Mouse (Mus musculus): ENCODE data around the gene Gpatch2l. TPM values are rescaled to one million over a fixed set of nuclear protein-coding genes. Genes with fewer than 3 reads are reported as not detected.

Gpatch2l gene
- polyA plus RNA-seq (2016; fragmentation: Nextera tagmentation; extraction: Ambion mirVana): 23.1 and 24.5 TPM in 2 replicates

DNA sequence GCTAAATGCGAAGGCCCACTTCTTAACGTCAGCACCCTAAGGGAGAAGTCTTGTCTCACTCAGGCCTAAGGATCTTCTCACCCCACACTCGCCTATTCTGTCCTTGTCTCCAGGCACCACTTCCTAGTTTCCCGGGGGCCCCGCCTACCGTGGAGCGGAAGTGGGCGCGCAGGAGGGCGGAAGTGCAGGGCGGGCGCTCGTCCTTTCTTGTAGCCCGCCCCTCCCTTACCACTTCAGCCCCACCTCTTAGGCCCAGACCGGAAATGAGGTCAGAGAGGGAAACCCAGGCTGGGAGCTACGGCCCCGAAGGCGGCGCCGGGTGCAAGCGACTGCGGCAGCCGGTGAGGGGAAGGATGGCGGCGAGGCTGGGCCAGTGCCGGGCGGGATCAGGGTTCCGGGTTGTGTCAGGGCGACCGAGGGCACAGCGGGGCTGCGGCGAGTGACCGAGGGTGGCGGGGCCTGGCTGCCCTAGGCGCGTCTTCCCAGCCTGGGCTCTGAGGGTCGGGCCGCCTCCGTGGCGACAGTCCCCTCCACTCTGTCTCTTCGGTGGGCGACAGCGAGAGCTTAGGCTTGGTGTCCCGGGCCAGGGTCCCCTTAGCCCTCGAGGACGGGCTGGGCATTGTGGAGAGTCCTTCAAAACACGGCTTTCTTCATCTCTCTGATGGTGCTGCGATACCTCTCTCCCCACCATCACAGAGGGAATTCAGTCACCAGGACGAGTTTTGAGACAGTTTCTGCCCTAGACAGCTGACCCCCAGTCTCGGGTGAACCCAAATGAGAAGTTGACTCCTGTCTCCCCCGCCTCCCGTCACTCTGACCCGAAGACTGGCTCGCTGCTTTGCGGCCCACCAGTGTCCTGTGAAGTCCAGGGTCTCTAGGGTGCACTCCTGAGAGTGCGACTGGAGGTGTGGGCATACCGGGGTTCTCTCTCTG is at the start of gene Gpatch2l:
Gene Gpatch2l (plus strand): TSS at position 255 of the 933 bp plus-strand sequence.
- Histone ChIP-seq H3K4me2 (replicated peaks) (peak within 1 kb of the TSS; percentile 76), H3K36me3 (peaks cover 16% of the 10 kb centered on the region), H3K27me3 (replicated peaks) (no peaks in the 10 kb centered on the region), H3K4me3 (peak within 1 kb of the TSS; percentile 81), H3K27ac (peak within 1 kb of the TSS; percentile 43), H3K9ac (peak within 1 kb of the TSS; percentile 90), H3K4me1 (peaks cover 23% of the 10 kb centered on the region), H3K9me3 (no peaks in the 10 kb centered on the region)
- ATAC-seq (ENCODE audit: low FRiP score, low read depth): peak; percentile 99
- WGBS: under 1% methylated on average over 58 of the region's 58 CpGs

DNA sequence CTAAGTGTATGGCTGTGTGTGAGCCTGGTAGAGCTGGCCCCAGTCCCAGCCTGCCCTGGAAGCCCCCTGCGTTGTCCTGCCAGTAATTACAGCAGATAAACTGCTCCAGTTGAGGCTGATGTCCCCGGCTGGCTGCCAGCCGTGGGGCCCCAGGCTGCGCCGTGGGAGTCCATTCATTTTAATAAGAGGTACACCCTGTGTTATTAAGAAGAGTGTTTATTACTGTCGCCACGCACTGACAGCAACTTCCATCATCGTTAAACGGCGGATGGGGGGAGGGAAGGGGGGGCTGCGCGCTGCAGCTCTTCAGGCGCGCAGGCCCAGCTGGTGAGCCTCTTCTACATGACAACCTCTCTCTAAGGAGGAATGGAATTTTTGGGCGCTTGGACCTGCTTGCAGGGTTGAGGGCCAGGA is 49.6 kb upstream of the Gpatch2l start:
- WGBS: 37% methylated on average over 15 of the region's 15 CpGs
- Histone ChIP-seq H3K4me1 (peaks cover 18% of the 10 kb centered on the region), H3K27ac (no peak overlapping the region), H3K9ac (peak overlapping the region; percentile 23; the same call in 1 of the 2 replicates), H3K4me2 (replicated peaks) (0 out of 2 replicates have a peak overlapping the region, but pooled peaks have one; percentile 12), H3K36me3 (no peaks in the 10 kb centered on the region), H3K27me3 (replicated peaks) (0 out of 2 replicates have a peak, but pooled peaks cover 4% of the 10 kb centered on the region), H3K9me3 (no peaks in the 10 kb centered on the region), H3K4me3 (no peak overlapping the region)
- ATAC-seq (ENCODE audit: low FRiP score, low read depth): peak; percentile 65; the same call in 1 of the 2 replicates

DNA sequence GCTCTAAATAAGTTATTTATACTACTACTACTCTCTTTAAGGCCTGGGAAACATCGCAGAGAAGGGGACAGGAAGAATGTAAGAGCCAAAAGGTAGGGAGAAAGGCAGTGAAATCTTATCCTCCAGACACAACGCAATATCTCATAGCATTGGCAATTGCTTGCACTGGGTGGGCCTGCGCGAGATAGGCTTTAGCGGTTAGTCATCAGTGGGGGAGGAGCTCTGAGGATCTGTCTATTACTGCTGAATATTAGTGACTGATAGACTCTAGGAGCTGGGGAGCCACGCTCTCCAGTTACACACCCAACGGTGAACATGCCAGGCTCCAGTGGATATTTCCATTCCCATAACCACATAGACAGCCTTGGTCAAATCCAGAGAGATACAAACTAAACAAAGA is 44.7 kb upstream of the Gpatch2l start:
- Histone ChIP-seq H3K9me3 (no peaks in the 10 kb centered on the region), H3K9ac (no peak overlapping the region), H3K4me3 (no peak overlapping the region), H3K27me3 (replicated peaks) (0 out of 2 replicates have a peak, but pooled peaks cover 4% of the 10 kb centered on the region), H3K27ac (no peak overlapping the region), H3K4me1 (peaks cover 7% of the 10 kb centered on the region), H3K4me2 (replicated peaks) (no peak overlapping the region), H3K36me3 (no peaks in the 10 kb centered on the region)
- ATAC-seq (ENCODE audit: low FRiP score, low read depth): no peak
- WGBS: 95% methylated on average over 7 of the region's 7 CpGs

DNA sequence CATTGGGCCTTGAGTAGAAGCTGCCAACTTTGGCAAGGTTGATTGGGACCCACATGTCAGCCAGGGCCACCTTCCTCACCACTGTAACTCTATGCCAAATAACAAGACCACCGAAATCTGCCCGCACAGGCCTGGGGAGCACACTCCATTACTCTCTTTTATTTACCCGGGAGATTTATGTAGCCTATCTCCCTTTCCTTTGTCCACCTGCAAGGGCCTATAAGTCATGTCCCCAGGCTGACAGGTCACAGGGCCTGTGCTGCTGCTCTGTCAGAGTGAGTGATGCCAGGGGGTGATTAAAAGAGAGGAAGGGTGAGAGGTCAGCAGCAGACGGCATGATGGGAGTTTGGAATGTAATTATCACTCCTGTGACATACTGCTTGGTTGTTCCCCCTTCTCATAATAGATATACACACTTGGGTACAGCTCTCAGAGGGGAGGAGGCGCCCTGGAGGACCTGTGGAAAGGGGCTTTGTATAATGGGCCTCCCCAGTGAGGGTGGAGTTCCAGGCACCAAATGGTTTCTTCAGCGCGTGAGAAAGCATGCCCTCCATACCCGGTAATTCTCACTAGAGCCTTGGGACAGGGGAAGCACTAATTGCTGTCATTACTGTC is 38.1 kb upstream of the Gpatch2l start:
- Histone ChIP-seq H3K9me3 (no peaks in the 10 kb centered on the region), H3K27me3 (replicated peaks) (no peaks in the 10 kb centered on the region), H3K4me1 (peaks cover 7% of the 10 kb centered on the region), H3K36me3 (no peaks in the 10 kb centered on the region), H3K27ac (no peak overlapping the region), H3K9ac (no peak overlapping the region), H3K4me3 (no peak overlapping the region), H3K4me2 (replicated peaks) (no peak overlapping the region)
- 20% methylated on average over 8 of the region's 8 CpGs for WGBS
- ATAC-seq (ENCODE audit: low FRiP score, low read depth): peak; percentile 71

DNA sequence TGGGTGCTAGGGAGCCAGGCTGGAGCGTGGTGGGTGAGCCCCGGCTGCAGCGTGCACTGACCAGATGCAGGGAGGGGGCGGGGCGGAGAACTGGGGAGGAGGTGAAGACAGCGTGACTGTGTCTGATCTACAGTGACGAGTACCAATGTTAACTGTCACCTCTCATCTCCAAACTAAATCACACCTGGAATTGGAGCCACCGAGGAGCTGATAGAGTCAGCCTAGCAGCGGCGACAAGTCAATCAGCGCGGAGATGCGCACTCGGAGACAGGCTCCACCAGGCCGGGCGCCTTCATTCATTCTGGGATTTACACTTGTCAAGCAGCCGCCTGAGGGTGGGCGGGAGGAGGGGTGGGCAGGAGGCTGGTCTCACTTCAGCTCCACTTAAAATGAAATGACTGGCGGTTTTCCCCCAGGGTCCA is 30.5 kb upstream of the Gpatch2l start:
- Histone ChIP-seq H3K4me3 (peak overlapping the region; percentile 9; the same call in 1 of the 2 replicates), H3K4me1 (peaks cover 13% of the 10 kb centered on the region), H3K4me2 (replicated peaks) (peak overlapping the region; percentile 48), H3K9ac (no peak overlapping the region), H3K27me3 (replicated peaks) (peaks cover 58% of the 10 kb centered on the region), H3K9me3 (no peaks in the 10 kb centered on the region), H3K27ac (no peak overlapping the region), H3K36me3 (no peaks in the 10 kb centered on the region)
- under 1% methylated on average over 19 of the region's 19 CpGs for WGBS
- no peak for ATAC-seq (ENCODE audit: low FRiP score, low read depth)

DNA sequence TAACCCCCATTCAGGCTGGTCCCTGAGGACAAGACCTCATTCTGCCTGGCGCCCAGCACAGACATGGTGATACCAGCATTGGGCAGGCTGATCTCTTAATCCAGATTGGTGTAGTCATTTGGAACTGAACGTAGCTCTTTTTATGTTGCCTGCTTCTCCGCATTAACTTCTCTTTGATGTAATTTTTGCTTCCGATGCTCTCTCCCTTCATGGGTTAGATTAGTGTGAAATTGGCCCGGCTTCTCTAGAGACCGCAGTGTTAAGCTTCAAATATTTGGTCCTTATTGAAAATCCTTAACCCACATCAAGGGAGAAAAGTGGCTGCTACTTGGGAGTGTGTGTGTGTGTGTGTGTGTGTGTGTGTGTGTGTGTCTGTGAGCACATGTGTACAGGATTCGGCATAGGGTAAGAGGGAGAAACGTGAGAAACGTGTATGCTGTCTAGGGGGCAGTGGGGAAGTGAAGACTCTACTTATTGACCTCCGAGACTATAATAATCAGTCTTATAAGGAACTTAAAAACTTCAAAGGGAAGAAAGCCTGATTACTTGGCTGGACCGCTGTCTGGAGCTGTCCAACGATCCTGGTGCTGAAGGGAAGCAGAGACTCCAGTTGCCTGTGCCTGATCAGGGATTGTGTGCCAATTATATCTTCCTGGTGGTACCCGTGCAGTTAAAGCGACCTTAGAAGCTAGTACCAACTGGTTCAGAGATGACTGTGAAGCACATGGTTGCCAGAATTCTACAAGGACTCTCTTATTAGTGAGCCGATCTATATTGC is 28.8 kb upstream of the Gpatch2l start:
- H3K9me3 ChIP-seq: no peaks in the 10 kb centered on the region
- ATAC-seq (ENCODE audit: low FRiP score, low read depth): no peak
- no peaks in the 10 kb centered on the region for H3K36me3 ChIP-seq
- WGBS: 38% methylated on average over 15 of the region's 15 CpGs
- H3K27me3 ChIP-seq (replicated peaks): peaks cover 59% of the 10 kb centered on the region
- peaks cover 18% of the 10 kb centered on the region for H3K4me1 ChIP-seq
- no peak overlapping the region for H3K27ac ChIP-seq
- no peak overlapping the region for H3K4me2 ChIP-seq (replicated peaks)
- no peak overlapping the region for H3K9ac ChIP-seq
- no peak overlapping the region for H3K4me3 ChIP-seq

DNA sequence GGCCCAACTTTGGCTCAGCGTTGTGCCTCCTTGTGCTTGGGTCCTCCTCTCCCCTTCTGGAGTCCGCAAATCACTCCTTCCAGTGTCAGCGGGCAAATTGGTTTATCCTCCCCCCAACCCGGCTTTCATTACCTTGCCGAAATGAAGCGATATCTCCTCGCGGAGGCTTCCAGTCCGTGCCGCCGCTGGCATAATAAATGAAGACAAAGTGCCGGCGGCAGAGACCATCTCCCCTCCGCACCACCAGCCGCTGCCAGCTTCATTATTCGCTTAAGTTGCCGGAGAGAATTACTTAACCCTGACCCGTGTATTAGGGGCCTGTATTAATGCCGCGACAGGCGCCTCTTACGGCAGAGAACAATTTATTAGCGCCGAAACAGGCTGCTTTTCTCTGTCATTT is 27.5 kb upstream of the Gpatch2l start:
- Histone ChIP-seq H3K9ac (no peak overlapping the region), H3K27ac (no peak overlapping the region), H3K4me2 (replicated peaks) (peak overlapping the region; percentile 41), H3K36me3 (no peaks in the 10 kb centered on the region), H3K4me3 (no peak overlapping the region), H3K9me3 (no peaks in the 10 kb centered on the region), H3K27me3 (replicated peaks) (peaks cover 64% of the 10 kb centered on the region), H3K4me1 (peaks cover 18% of the 10 kb centered on the region)
- WGBS: 3% methylated on average over 24 of the region's 24 CpGs
- ATAC-seq (ENCODE audit: low FRiP score, low read depth): no peak

DNA sequence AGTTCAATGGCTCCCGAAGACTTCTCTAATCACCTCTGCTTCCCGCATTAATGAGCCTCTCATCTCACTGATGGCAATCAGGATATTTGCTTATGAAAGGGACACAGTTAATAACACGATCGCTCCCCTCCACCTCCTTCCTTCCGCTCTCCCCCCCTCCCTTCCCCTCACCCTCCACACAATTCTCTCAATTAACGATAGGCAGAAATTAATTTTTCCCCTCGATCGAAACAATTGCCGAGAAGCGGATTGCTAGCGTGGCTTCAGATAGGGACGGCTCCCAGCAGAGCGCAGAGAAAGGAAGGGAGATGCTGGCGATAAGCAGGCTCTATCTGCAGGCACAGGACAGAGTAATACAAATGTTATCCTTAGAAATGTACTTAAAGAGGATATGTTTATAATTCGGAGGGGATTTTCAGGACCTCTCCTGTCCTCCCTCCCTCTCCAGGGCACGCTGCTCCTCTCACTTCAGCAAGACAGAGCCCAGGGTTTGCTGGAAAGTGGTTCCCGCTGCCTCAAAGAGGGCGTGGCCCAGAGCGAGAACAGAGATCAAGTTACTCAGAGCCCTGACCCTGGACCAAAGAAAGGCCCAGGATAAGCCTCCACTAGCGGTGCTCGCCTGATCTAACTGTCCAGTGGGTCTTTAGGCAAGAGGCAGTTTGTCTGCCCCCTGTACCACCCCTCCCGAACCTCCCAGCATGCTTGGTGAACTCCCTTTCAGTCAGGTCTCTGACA is 24.8 kb upstream of the Gpatch2l start:
- no peak overlapping the region for H3K27ac ChIP-seq
- 0 out of 2 replicates have a peak overlapping the region, but pooled peaks have one; percentile 1 for H3K9ac ChIP-seq
- peaks cover 40% of the 10 kb centered on the region for H3K27me3 ChIP-seq (replicated peaks)
- H3K4me2 ChIP-seq (replicated peaks): peak overlapping the region; percentile 54
- ATAC-seq (ENCODE audit: low FRiP score, low read depth): no peak
- H3K9me3 ChIP-seq: no peaks in the 10 kb centered on the region
- H3K4me1 ChIP-seq: peaks cover 24% of the 10 kb centered on the region
- no peaks in the 10 kb centered on the region for H3K36me3 ChIP-seq
- peak overlapping the region; percentile 3 for H3K4me3 ChIP-seq
- WGBS: under 1% methylated on average over 22 of the region's 22 CpGs

DNA sequence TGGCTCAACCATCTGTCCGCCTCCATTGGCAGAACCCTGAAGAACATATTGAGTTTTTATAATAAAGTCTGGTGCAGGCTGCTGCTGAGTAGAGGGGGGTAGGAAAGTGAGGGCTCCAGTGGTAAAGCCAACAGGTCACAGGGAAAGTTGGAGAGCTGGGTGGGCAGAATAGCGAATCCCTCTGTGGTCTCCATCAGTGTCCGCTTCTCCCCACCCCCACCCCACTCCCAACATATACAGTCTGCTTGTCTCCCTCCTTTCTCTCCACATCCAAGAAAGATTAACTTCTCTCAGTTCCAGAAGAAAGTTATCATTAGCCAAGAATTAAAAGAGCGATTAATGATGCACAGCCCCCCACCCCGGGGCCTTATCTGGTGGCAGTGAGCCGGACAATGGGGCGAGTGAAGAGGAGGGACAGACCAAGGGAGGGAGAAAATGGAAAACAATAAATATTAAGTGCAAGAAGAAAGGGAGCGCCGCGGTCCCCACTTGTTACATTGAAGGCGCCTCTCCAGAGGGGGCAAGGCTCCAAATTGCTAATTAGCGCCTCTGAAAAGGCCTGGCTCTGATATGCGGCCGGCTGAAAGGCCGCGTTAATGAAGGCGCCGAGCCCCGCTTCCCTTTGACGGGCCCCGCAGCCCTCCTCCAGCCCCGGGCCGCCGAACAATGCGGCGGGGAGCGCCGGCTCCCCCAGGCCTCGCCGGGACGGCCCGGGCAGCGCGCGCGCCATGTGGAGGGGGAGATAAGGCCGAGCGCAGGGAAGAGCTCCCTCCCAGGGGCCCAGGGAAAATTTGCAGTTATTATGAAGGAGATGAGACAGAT is 21.2 kb upstream of the Gpatch2l start:
- H3K4me1 ChIP-seq: peaks cover 19% of the 10 kb centered on the region
- peaks cover 10% of the 10 kb centered on the region for H3K27me3 ChIP-seq (replicated peaks)
- 6% methylated on average over 38 of the region's 38 CpGs for WGBS
- peak overlapping the region; percentile 76 for H3K4me2 ChIP-seq (replicated peaks)
- H3K9me3 ChIP-seq: no peaks in the 10 kb centered on the region
- peak overlapping the region; percentile 56 for H3K9ac ChIP-seq
- peak overlapping the region; percentile 38 for H3K4me3 ChIP-seq
- ATAC-seq (ENCODE audit: low FRiP score, low read depth): peak; percentile 70
- no peak overlapping the region for H3K27ac ChIP-seq
- H3K36me3 ChIP-seq: no peaks in the 10 kb centered on the region

DNA sequence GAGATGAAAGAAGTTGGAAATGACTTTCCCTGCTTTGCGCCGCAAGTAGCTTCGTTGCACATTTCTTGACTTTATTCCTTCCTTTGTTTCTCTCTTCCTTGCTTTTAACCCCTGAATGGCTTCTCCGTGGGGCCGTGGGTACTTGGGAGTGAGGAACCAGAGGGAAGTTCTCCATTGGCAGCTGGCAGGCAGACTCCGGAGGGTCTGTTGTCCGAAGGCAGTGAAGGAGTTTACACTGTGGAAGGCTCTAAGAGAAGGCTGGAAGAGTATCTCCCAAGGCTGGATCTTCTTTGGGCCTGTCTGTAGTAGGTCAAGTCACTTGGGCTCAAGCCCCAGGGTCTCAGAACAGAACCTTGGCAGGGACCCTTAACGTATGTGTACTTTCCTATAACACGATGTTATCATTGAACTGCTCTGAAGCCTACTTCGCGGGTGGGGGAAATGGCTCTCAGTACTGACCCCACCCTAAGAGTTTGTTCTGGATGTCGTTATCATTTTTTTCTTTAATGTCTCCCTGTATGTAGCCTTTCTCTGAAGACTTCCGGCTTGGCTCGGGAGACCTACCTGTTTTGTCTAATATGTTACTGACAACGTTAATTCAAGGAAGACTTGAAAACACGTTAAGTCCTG is 20.5 kb upstream of the Gpatch2l start:
- H3K4me2 ChIP-seq (replicated peaks): peak overlapping the region; percentile 76

More for the DNA sequence above, 20.5 kb upstream of the Gpatch2l start:
- no peak overlapping the region for H3K27ac ChIP-seq
- no peaks in the 10 kb centered on the region for H3K9me3 ChIP-seq
- peaks cover 5% of the 10 kb centered on the region for H3K27me3 ChIP-seq (replicated peaks)
- H3K36me3 ChIP-seq: no peaks in the 10 kb centered on the region
- H3K9ac ChIP-seq: no peak overlapping the region
- H3K4me3 ChIP-seq: peak overlapping the region; percentile 38
- H3K4me1 ChIP-seq: peaks cover 16% of the 10 kb centered on the region
- 43% methylated on average over 16 of the region's 16 CpGs for WGBS
- ATAC-seq (ENCODE audit: low FRiP score, low read depth): 0 out of 2 replicates have a peak, but pooled peaks have one; percentile 23
